Mouse (Mus musculus): ENCODE measurements around the gene Tnfrsf21. TPM values are rescaled to one million over a fixed set of nuclear protein-coding genes. Genes with fewer than 3 reads are reported as not detected.

Tnfrsf21 gene
- polyA plus RNA-seq, 1 experiment, result 17.9 TPM

GRCm38 (mm10) chr17:43030290-43030689 lies 13.9 kb downstream of the Tnfrsf21 start:
- no peak for DNase-seq
- TF ChIP-seq POLR2A (IDR thresholded peaks at IDR 0.05; ENCODE audit: control insufficient read depth, extremely low read depth, insufficient read depth, low read length, poor library complexity) (no peak), CTCF (IDR thresholded peaks at IDR 0.05; ENCODE audit: borderline replicate concordance, control insufficient read depth, extremely low read depth, insufficient read depth, low read length, poor library complexity) (no peak)
- Histone ChIP-seq H3K27ac (ENCODE audit: control insufficient read depth, insufficient read depth, low read length) (no peak overlapping the region), H3K4me1 (replicated peaks; ENCODE audit: control insufficient read depth, insufficient read depth, low read length) (no peaks in the 10 kb centered on the region), H3K27me3 (ENCODE audit: control insufficient read depth, insufficient read depth, low read length) (no peaks in the 10 kb centered on the region), H3K4me3 (ENCODE audit: control insufficient read depth, insufficient read depth, low read length) (no peak overlapping the region), H3K36me3 (ENCODE audit: control insufficient read depth, insufficient read depth, low read length) (no peaks in the 10 kb centered on the region)
- 94% methylated on average over 3 of the region's 3 CpGs for WGBS

- WGBS, result 44% methylated on average over 8 of the region's 8 CpGs
- TF ChIP-seq CTCF (IDR thresholded peaks at IDR 0.05; ENCODE audit: borderline replicate concordance, control insufficient read depth, extremely low read depth, insufficient read depth, low read length, poor library complexity), result no peak
- no peak for TF ChIP-seq POLR2A (IDR thresholded peaks at IDR 0.05; ENCODE audit: control insufficient read depth, extremely low read depth, insufficient read depth, low read length, poor library complexity)
- no peak for DNase-seq
- no peaks in the 10 kb centered on the region for H3K27me3 ChIP-seq (ENCODE audit: control insufficient read depth, insufficient read depth, low read length)
- no peaks in the 10 kb centered on the region for H3K36me3 ChIP-seq (ENCODE audit: control insufficient read depth, insufficient read depth, low read length)
- no peak overlapping the region for H3K4me3 ChIP-seq (ENCODE audit: control insufficient read depth, insufficient read depth, low read length)
- no peaks in the 10 kb centered on the region for H3K4me1 ChIP-seq (replicated peaks; ENCODE audit: control insufficient read depth, insufficient read depth, low read length)
- no peak overlapping the region for H3K27ac ChIP-seq (ENCODE audit: control insufficient read depth, insufficient read depth, low read length)
These were observed 16.2 kb downstream of the Tnfrsf21 start for GRCm38 (mm10) chr17:43032489-43033036.

DNA sequence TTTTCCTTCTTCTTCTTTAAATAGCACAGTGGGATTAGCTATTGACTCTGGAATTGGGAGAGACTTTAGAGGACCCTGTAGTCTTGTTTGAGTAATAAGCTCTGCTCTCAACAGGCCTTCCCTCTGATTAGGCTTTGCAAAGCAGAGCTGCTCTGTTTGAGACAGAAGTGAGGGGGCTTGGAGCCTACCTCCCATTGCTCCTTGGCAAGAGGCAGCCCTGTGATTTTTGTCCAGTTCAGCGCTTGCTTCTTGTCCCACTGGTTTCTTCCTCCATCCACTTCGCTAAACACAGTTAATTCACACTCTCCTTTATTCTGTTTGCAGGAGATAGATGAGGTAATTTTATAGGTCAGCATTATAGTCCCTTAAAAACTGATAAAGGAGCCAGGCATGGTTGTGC lies 19.0 kb downstream of the Tnfrsf21 start:
- 95% methylated on average over 2 of the region's 2 CpGs for WGBS
- Histone ChIP-seq H3K4me1 (replicated peaks; ENCODE audit: control insufficient read depth, insufficient read depth, low read length) (no peaks in the 10 kb centered on the region), H3K4me3 (ENCODE audit: control insufficient read depth, insufficient read depth, low read length) (no peak overlapping the region), H3K27me3 (ENCODE audit: control insufficient read depth, insufficient read depth, low read length) (no peaks in the 10 kb centered on the region), H3K36me3 (ENCODE audit: control insufficient read depth, insufficient read depth, low read length) (no peaks in the 10 kb centered on the region), H3K27ac (ENCODE audit: control insufficient read depth, insufficient read depth, low read length) (no peak overlapping the region)
- no peak for DNase-seq
- no peak for TF ChIP-seq CTCF (IDR thresholded peaks at IDR 0.05; ENCODE audit: borderline replicate concordance, control insufficient read depth, extremely low read depth, insufficient read depth, low read length, poor library complexity)
- TF ChIP-seq POLR2A (IDR thresholded peaks at IDR 0.05; ENCODE audit: control insufficient read depth, extremely low read depth, insufficient read depth, low read length, poor library complexity), result no peak

DNA sequence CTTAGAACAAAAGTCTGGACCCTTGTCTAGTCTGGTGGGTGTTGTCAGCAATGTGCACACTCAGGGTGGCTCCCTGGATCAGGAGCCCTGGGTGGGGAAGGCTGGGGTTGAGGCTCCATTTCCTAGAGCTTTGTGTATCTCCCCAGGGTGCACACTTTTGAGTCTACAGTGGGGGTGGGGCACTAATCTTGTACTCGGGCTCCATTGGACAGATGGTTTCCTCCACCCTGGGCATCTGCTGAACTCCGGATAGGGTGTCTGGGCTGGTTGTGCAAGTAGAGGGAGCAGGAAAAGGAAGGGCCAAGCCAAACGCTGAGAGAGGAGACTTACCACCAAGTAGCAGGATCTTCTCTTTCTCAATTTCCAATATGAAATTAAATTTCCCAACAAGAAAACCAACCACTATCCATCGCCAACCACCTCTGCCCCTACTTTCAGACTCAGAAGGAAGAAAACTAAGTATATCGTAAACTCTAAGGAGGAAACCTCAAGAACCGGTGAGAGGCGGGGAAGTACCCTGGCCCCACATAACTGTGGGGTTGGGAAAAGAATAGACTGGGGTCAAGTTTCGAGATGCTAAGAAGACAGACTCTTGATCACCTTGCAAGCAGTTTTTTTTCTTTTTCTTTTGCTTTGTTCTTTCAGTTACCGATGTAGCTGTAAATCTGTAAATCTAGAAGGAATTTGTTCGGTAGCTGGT lies 19.9 kb downstream of the Tnfrsf21 start:
- Histone ChIP-seq H3K36me3 (ENCODE audit: control insufficient read depth, insufficient read depth, low read length) (no peaks in the 10 kb centered on the region), H3K27me3 (ENCODE audit: control insufficient read depth, insufficient read depth, low read length) (no peaks in the 10 kb centered on the region), H3K27ac (ENCODE audit: control insufficient read depth, insufficient read depth, low read length) (no peak overlapping the region), H3K4me1 (replicated peaks; ENCODE audit: control insufficient read depth, insufficient read depth, low read length) (no peaks in the 10 kb centered on the region), H3K4me3 (ENCODE audit: control insufficient read depth, insufficient read depth, low read length) (no peak overlapping the region)
- TF ChIP-seq CTCF (IDR thresholded peaks at IDR 0.05; ENCODE audit: borderline replicate concordance, control insufficient read depth, extremely low read depth, insufficient read depth, low read length, poor library complexity), result no peak
- no peak for TF ChIP-seq POLR2A (IDR thresholded peaks at IDR 0.05; ENCODE audit: control insufficient read depth, extremely low read depth, insufficient read depth, low read length, poor library complexity)
- no peak for DNase-seq
- WGBS, result 37% methylated on average over 10 of the region's 10 CpGs

DNA sequence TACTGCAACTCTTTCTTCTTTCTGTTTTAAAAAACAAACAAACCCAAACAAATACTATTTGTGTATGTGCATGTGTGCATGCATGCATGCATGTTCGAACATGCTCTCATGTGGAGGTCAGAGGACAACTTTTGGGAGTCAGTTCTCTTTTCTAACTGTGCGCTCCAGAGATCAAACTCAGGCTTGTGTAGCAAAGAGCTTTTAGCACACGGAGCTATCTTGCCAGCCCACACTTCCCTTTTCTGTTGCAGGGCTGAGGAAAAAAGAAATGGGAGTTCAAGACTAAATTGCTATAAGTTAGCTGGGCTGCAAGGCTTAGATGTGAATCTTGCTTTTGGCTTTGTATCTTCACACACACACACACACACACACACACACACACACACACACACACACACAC lies 24.2 kb downstream of the Tnfrsf21 start:
- 48% methylated on average over 3 of the region's 3 CpGs for WGBS
- Histone ChIP-seq H3K4me3 (ENCODE audit: control insufficient read depth, insufficient read depth, low read length) (no peak overlapping the region), H3K27me3 (ENCODE audit: control insufficient read depth, insufficient read depth, low read length) (no peaks in the 10 kb centered on the region), H3K4me1 (replicated peaks; ENCODE audit: control insufficient read depth, insufficient read depth, low read length) (no peaks in the 10 kb centered on the region), H3K36me3 (ENCODE audit: control insufficient read depth, insufficient read depth, low read length) (no peaks in the 10 kb centered on the region), H3K27ac (ENCODE audit: control insufficient read depth, insufficient read depth, low read length) (no peak overlapping the region)
- no peak for TF ChIP-seq CTCF (IDR thresholded peaks at IDR 0.05; ENCODE audit: borderline replicate concordance, control insufficient read depth, extremely low read depth, insufficient read depth, low read length, poor library complexity)
- TF ChIP-seq POLR2A (IDR thresholded peaks at IDR 0.05; ENCODE audit: control insufficient read depth, extremely low read depth, insufficient read depth, low read length, poor library complexity), result no peak
- DNase-seq, result no peak

DNA sequence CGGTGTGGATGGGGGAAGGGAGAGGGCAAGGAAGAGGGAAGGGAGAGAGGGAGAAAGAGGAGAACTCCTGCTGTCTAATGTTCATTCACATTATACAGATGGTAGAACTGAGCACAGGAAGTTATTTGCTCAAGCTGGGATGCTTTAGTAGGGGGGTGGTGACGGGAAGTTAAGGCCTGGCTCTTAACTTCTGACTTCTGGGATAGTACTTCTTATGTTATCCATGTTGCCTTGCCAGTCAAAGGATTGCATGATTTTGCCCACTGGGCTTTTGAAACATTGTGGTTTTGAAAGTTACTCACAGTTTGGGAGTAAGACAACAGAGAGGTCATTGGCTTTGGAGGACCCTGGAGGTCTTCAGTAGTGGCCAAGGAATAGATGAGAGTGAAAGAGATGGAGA lies 34.3 kb downstream of the Tnfrsf21 start:
- WGBS, result 98% methylated on average over 2 of the region's 2 CpGs
- Histone ChIP-seq H3K27ac (ENCODE audit: control insufficient read depth, insufficient read depth, low read length) (no peak overlapping the region), H3K36me3 (ENCODE audit: control insufficient read depth, insufficient read depth, low read length) (no peaks in the 10 kb centered on the region), H3K4me1 (replicated peaks; ENCODE audit: control insufficient read depth, insufficient read depth, low read length) (no peaks in the 10 kb centered on the region), H3K4me3 (ENCODE audit: control insufficient read depth, insufficient read depth, low read length) (no peak overlapping the region), H3K27me3 (ENCODE audit: control insufficient read depth, insufficient read depth, low read length) (no peaks in the 10 kb centered on the region)
- no peak for DNase-seq
- TF ChIP-seq POLR2A (IDR thresholded peaks at IDR 0.05; ENCODE audit: control insufficient read depth, extremely low read depth, insufficient read depth, low read length, poor library complexity), result no peak
- TF ChIP-seq CTCF (IDR thresholded peaks at IDR 0.05; ENCODE audit: borderline replicate concordance, control insufficient read depth, extremely low read depth, insufficient read depth, low read length, poor library complexity), result no peak
